Mouse (Mus musculus) gonadal fat pad, adult 2 months (tissue): ENCODE measurements around the gene Appl2. TPM values are rescaled to one million over a fixed set of nuclear protein-coding genes. Genes with fewer than 3 reads are reported as not detected.
"Not testable (repeated sequence)": the region's sequence is repeated elsewhere in the genome, so short reads cannot be mapped to it uniquely, and the experiment has no call there.

Source experiments
- DNase-seq: peaks from one replicate; pipeline ENCODE4 v3.0.0-alpha.2; 2012; ENCODE audit warnings: low read depth
- polyA plus RNA-seq: library from polyadenylated mRNA; depleted of rRNA; stranded (reverse); fragments of >200 nt; gene quantifications from 2 replicates; pipeline ENCODE4 v1.2.3, GENCODE M21; 2012; rRNA removed

The Appl2 gene
- 17.0 and 34.2 TPM in 2 replicates for polyA plus RNA-seq

DNA sequence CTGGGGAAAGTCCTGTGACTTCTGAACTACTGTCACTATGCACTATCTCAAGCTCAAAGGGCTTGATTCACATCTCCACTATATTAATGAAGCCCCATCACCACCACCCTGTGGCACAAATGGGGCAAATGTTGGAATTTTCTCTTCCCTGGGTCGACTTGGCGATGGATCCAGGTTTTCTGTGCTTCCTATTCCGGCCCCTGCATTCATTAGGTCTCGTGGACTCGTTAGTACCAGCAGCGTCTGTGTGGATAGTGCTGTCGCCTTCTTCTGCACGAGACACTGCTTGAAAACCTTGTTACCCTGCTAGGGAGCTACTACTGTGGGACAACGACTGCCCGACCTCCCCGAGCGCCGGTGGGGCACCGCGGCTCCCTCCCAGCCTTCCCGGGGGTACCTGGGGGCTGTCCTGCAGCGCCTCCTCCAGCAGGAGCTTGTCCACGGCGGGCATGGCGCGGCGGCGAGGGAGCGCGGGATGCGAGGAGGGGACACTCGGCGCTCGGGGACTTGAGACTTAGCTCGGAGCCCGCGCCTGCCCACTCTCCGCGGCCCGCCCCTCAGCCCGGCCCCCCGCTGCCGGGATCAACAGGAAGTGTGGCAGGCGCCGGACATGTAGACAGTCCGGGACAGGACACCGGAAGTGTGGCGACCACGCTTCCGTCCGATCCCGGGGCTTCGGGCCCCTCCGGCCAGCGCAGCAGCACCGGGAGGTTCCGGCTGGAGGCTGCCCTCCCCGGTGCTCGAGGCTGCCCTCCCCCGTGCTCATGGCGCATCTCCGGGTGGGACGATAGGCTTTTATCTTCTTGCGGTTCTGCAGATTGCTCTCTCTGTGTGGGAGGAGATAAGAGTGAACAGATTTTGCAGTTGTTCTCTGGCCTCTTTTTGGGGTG, at the start of gene Appl2:
TSS of gene Appl2 (minus strand) at position 608 of the 890 bp plus-strand sequence.
- DNase-seq: no peak

DNA sequence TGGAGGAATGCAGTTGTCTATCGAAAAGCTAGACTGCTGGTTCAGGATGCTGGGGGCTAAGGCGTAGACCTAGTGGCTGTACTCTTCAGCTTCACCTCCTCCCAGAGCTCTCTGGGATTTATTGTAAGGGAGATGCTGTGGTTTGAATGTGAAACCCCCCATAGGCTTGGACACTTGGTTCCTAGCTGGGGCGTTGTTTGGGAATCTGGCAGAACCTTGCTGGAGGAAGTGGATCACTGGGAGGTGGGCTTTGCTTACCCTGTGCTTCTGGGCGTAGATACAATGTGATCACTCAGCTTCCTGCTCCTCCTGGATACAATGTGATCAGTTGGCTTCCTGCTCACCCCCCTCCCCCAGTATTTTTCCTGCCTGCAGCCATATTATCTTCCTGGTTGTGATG, 47.7 kb upstream of the Appl2 start:
- DNase-seq: no peak

DNA sequence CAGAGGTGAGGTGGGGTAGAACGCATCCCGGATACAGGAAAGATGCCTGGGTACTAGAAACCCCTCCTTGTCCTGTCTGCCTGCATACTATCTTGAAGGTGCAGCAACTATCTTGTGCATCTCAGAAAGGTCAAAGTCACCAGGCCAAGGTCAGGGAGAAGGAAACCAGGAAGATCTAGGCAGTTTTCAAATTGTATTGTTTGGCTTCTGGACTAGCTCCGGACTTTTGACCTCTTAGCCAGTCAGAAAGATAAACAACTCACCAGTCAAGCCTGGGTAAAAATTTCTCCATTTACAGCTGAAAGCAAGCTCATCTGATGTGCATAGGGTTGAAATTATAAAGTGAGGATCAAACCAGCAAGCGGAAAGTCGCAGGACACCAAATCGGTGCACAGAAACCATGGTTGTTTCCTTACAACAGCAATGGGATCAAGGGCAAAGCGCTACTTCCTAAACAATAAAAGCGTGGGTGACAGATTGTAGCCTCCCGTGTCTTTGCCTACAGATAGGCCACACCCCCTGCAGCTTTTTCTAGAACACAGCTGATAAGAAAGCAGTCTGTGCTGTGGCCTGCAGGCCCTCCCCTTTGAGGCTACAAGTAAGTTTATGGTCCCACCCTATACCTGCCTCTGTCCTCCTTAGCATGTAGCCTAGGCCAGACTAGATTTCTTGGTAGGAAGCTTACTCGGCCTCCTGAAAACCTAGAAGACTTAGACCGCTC, 43.8 kb upstream of the Appl2 start:
- DNase-seq: no peak

DNA sequence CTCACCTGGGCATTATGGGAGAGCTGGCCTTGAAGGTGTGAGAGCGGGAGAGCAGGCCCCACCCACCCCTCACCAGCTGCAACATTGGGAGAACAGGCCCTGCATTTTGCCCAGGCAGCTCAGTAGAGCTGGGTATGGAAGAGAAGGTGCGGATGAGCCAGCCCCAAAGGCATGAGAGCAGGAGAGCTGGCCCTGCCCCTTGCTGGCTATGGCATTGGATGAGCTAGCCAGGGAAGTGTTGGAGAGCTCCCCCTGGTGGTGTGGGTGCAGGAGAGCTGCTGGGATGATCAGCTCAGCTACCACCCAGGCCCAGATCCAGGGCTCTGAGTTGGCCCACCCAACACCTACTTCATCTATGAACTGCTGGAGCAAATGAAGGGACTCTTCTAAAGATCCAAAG, 39.7 kb upstream of the Appl2 start:
- DNase-seq: no peak

DNA sequence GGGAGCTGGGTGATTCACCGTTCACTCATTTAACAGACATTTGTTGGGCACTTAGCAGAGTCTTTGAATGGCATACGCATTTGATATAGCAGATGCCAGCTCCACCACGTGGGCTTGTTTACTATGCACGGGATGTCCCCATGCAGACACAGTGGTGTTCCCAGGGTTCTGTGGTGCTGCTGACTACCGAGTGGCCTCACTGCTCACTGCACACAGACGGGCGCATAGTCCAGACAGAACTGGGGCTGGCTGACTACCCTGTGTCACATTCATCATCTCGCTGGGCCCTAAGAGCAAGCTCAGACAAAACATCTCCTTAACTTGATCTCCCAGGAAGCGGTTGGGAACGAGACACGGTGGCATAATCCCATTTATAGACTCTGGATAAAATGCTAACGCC, 32.8 kb upstream of the Appl2 start:
- no peak for DNase-seq

DNA sequence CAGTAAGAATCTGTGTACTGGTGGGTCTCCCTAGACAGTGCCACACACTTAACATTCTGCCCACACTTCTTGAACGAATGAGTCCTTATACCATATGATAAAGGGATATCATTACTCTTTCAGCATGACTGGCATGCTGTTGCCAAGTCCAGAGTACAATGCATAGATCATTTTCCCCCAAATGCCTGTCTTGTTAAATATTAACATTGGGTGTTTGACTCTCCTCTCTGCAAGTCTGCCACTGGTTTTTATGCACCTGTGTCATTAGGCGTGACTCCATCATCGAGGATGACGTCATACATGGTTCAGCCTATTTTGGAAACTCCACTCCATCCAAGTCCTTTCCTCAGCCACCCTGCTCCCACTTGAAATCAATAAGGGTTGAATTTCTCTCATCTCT, 18.0 kb upstream of the Appl2 start:
- no peak for DNase-seq

DNA sequence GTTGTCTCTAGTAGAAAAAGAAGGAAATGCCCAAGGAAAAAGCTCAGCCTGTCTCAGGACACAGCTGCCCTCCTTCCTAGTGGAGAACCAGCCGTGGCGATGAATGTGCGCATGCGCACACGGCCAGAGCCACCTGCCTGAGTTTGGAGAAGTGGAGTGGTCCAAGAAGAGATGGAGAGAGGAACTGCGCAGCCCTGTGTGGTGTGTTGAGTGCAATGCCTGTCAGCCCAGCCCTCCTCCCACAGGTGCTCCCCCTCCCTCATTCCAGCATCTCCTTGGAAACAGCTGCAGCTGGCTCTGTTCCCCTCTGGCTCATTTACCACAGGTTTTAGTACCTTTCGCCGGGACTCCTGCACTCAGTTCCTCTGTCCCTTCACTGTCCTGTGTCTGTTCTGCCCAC, 13.4 kb upstream of the Appl2 start:
- DNase-seq: no peak

DNA sequence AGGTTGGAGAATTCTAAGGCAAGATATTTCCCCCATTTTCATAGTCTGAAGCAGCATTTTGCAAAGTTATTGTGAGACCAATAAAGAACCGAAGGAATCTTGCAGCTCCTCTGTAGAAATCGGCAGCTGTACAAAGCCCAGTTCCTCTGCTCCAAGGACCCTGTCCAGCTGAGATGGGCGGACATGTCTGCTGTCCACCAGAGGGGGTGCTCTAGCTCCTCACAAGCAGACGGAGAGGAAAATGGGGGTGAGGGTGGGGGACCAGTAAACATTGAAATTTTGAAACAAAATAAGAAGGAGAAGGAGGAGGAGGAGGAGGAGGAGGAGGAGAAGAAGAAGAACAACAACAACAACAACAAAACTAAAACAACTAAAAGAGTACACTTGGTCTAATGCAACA, 12.1 kb upstream of the Appl2 start:
- no peak for DNase-seq

DNA sequence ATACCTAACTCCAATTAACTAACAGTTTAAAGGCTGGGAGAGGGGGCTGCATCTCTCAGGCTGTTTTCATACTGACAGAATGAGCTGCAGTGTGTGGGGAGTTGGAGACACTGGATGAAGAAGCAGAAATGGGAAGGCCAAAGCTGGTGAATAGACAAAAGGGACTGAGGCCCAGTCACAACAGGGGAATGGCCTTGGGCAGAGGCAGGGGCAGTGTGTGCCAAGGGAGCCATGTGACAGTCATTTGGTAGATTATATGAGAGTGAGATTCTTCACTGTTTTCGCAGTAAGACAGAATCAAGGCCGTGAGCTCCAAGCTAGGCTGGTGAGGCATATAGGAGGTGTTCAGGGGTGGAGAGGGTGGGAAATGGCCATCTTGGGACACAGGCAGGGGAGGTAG, 6.1 kb upstream of the Appl2 start:
- DNase-seq: no peak

DNA sequence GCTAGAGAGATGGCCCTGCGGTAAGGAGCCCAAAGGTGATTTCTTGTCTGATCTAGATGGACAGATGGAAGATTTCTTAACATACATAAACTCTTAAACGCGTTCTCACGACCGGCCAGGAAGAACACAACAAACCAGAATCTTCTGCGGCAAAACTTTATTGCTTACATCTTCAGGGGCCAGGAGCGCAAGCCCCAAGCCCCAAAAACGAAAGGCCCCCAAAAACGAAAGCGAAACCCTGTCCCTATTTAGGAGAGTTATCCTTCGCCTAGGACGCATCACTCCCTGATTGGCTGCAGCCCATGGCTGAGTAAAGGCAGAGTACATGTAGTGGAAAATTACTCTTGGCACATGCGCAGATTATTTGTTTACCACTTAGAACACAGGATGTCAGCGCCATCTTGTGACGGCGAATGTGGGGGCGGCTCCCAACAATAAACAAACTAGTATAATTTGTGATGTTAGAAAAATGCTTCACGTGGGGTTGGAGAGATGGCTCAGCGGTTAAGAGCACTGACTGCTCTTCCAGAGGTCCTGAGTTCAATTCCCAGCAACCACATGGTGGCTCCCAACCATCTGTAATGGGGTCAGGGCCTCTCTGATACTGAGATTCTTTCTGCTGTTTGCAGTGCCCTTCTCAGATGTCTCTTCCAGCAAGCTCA, 3.8 kb upstream of the Appl2 start:
- DNase-seq: not testable (repeated sequence)

DNA sequence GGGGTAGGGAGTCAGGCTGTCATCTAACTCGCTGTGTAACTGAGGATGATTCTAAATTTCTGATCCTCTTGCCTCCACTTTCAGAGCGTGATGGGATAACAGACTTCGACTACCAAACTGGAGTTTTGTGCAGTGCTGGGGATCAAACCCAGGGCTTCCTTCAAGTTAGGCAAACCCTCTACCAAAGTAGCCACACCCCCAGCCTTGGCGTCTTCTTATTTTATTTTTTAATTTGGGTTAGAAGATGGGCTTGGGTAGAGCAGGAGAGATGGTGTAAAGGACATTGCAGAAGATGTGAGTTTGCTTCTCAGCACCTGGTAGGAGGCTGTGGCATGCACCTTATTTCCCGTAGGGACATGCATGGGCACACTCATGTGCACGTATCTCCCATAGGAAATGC, 499 bp upstream of the Appl2 start:
- no peak for DNase-seq

DNA sequence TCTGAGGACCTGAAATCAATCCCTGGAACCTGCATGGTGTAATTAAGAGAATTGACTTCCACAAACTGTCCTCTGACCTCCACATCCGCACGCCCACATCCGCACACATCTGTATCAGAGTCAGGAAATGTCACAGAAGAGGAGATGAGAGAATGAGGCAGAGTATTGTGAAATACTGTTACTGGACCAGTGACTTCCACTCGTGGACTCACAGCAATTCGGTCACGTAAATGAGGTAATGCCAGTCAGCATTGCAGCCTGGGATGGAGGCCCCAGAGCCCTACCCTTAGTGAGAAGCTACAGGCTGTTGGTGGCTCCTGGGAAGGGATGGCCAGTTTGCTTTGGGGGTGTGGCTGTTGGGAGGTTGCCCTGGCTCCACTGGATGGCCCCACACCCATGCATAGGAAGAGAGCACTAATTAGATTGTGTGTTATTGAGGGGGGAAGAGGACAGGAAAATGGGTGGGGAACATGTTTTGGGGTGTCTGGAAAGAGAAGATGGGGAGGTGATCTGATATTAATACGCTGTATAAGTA, 2.1 kb downstream of the Appl2 start:
- no peak for DNase-seq

DNA sequence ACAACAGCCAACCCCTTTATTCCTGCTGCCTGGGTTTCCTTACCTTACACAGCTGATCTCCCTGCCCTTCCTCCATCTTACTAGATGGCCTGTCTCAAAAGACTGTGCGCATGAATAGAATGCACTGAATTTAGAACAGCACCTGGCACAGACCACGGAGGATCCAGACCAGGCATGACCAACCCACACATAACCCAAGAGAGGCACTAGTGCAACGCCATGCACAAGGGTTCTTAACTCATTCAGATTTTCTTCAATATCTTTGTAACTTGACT, 2.9 kb downstream of the Appl2 start:
- DNase-seq: no peak

DNA sequence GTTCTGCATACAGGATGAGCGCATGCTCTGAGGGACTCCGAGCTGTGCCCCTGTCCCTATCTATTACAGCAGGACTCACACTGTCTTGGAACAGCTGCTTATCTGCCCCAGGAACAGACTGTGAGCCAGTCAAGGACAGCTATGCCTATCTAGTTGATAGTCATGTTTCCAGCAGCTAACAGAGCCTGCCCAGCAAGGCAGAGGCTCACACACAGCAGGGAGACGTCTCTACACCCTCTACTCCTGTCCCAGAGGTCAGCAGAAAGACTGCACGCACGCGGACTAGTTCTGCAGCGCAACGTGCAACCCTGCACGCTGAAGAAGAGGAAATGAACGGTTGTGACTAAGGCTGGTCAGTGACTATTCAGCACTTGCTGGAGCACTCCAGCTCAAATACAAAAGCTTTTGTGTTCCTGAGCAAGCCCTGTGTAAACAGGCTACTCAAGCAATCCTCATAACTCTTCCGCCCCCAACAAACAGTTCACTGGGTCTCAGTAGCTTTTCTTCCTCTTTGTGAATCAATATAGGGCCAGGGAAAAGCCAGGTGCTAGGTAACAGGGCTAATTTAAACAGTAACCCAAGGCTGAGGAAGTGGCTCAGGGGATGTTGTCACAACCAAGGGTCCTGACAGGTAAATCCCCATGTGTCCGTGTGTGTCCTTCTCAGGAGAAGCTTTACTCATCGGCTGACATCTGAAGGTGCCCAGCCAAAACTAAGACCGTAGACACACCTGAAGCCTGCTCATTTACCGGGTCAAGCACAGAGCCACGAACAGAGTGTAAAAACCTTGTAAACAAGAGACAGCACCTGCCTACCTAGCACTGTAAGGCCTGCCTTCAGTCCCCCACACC, 3.4 kb downstream of the Appl2 start:
- DNase-seq: no peak

DNA sequence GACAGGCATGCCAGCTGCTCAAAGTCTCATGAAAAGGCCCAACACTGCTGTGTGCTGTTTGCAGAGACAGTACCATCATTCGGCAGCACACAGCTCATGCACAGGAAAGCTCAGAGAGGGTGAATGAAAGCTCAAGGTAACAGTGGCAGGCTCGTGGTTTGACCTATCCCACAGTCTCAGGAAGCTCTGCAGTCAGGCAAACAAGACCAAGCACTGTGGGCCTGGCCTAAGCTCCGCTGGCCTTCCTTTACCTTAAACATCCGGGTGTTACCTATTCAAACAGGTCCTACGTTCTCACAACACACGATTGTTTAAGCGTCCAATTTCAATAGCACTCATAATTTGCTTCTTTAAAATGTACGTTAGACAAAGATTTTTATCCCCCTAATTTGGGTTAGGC, 4.4 kb downstream of the Appl2 start:
- no peak for DNase-seq

DNA sequence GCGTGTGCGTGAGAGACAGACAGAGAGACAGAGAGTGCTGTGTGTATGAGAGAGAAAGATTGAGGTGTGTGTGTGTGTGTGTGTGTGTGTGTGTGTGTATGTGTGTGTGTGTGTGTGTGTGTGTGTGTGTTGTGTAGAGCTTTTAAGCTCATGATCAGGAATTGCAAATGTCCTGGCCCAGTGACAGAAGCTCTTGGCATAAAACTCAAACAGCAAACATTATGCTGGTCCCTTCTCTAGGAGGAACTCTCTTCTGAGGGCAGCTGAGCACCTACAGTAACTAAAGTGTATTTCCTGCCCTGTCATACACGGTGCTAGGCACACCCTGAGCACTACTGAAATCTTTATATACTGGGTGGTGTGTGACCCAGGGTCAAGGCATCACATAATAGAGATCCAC, 6.9 kb downstream of the Appl2 start:
- DNase-seq: no peak

DNA sequence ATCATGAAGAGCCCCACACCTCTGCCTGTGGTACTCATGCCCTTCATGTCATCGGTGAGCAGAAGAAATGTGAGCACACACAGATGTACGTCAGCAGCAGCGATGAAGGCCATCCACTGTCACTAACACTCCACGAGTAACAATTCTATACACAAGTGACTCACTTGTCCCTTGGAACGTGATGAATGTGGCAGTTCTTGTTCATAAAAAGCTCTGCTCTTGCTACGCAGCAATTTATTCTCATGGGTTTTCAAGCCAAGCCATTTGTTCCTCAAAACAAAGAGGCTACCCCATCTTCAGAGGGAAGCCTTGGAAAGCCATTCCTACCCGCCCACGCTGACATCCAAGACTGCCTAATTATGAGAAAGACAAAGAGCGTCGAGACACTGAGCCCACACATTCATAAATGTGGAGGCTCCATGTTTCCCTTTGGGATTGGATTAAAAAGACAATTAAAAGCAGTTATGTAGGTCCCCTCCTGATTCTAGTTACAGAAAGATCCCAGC, 8.6 kb downstream of the Appl2 start:
- no peak for DNase-seq

DNA sequence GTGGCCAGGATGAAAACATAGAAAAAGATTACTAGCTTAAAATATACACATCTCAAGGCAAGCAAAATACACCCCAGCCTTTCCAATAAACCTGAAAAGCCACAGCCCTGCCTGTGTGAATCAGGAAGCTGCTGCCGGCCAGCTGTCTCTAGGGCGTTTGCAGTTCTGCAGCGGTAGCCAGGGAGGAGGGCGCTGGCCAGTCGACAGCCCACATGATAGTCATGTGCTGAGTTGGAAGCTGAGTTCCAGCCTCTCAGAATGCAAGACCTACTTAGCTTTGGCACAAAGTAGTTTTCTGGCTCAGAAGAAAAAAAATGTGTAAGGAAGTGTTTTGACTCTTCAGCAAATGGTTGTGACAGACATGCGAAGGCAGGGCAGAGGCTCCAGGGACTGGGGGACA, 11.2 kb downstream of the Appl2 start:
- DNase-seq: peak; percentile 71

DNA sequence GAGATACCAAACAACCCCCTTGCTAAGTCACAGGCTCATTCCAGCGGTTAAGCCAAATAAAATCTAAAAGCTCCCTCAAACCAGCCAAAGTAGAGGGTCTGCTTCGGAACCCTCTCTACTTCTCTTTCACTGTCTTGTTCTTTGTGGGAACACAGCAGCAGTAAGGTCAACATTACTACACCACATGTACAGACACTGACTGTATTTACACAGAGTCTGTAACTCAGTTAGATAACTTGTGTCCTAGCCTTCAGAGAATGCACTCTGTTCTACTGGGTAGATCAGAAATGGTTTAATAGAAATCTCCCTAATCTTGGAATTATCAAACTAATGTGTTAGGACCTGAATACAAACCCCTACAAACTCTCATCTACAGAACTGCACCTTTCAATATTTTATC, 12.3 kb downstream of the Appl2 start:
- DNase-seq: no peak

DNA sequence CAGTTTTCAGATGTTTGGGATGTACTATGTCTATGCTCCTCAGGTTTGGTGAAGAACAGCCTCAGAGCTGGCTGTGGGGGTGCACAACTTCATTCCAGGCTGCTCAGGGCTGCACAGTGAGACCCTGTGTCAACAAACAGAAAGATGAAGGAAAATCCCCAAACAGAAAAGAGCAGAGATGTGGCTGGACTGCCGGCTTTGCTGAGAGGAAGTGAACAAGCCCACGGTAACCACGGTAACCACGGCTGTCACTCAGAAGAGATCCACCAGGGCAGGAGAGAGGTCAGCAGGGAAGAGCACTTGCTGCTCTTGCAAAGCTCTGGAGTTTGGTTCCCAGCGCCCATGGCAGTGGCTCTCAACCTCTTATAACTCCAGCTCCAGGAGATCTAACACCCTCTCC, 14.1 kb downstream of the Appl2 start:
- no peak for DNase-seq

DNA sequence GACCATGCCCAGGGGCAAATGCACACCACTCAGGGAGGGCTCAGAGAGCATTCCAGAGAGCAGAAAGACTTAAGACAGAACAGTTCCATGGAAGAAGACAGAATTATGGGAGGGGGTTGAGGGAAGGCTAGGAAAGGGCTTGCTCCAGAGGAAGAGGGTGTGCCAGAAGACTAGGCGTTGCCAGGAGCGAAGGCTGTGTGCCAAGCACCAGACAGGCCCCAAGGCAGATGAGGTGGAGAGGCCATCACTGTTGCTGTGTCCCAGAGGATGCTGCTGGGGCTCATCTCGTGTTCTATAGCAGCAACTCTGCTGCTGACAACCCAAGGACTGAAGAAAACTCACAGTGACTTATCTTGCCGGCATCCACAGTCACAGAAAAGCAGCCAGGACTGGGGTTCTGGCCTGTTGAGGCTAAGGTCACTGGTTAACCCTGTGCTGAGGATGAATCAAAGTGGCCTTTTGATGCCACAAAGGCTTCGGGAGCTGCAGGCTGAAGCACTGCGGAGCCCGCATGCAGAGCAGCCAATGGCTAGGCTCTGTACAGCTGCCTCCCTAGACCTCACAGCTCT, 15.6 kb downstream of the Appl2 start:
- DNase-seq: no peak
